Mouse (Mus musculus) retina, adult 2 months (tissue): ENCODE data around the gene Spryd7.
A peak's percentile ranks its signal among the peaks of the same experiment; 100 is the strongest.

ENCODE experiments used
- DNase-seq: peaks from one replicate; pipeline ENCODE4 v3.0.0-alpha.2; 2012; ENCODE audit warnings: low read depth, low spot score

Gene Spryd7

GRCm38 (mm10) chr14:61535811-61536210, 20.9 kb downstream of the Spryd7 start:
- DNase-seq: no peak

- DNase-seq: no peak
These were observed 25.7 kb downstream of the Spryd7 start for GRCm38 (mm10) chr14:61530966-61531365.

GRCm38 (mm10) chr14:61530396-61530795, 26.3 kb downstream of the Spryd7 start:
- no peak for DNase-seq

- DNase-seq: no peak
These were observed 27.2 kb downstream of the Spryd7 start for GRCm38 (mm10) chr14:61529533-61529932.

GRCm38 (mm10) chr14:61526006-61526405, 30.7 kb downstream of the Spryd7 start:
- no peak for DNase-seq

- DNase-seq: no peak
These were observed 32.9 kb downstream of the Spryd7 start for GRCm38 (mm10) chr14:61523821-61524220.

- DNase-seq: no peak
These were observed 37.8 kb downstream of the Spryd7 start for GRCm38 (mm10) chr14:61518659-61519480.

GRCm38 (mm10) chr14:61516471-61517426, 39.9 kb downstream of the Spryd7 start:
- no peak for DNase-seq

GRCm38 (mm10) chr14:61511494-61511893, 45.2 kb downstream of the Spryd7 start:
- no peak for DNase-seq

- DNase-seq: peak; percentile 76
These were observed 58.8 kb downstream of the Spryd7 start for GRCm38 (mm10) chr14:61497716-61498490.

- DNase-seq: no peak
These were observed 63.1 kb downstream of the Spryd7 start for GRCm38 (mm10) chr14:61493511-61494135.
